Mouse (Mus musculus): Measurements from ENCODE around the gene Pnp.
A peak's percentile ranks its signal among the peaks of the same experiment; 100 is the strongest.
"Not testable (repeated sequence)": the region's sequence is repeated elsewhere in the genome, so short reads cannot be mapped to it uniquely, and the experiment has no call there.

Gene Pnp

GRCm38 (mm10) chr14:50930377-50930753 lies 517 bp upstream of the Pnp start:
- DNase-seq (ENCODE audit: low spot score in 2 of 2) = peak in 1 of 2 experiments; percentile 73

- DNase-seq (ENCODE audit: low spot score in 2 of 2) = no peak
Observed at GRCm38 (mm10) chr14:50931493-50932020, 675 bp downstream of the Pnp start.

- DNase-seq (ENCODE audit: low spot score in 2 of 2) = no peak
Observed at GRCm38 (mm10) chr14:50936649-50937048, 5.8 kb downstream of the Pnp start.

GRCm38 (mm10) chr14:50938119-50938908 lies 7.4 kb downstream of the Pnp start:
- no peak for DNase-seq (ENCODE audit: low spot score in 2 of 2)

- DNase-seq (ENCODE audit: low spot score in 2 of 2) = no peak
Observed at GRCm38 (mm10) chr14:50938940-50939339, 8.1 kb downstream of the Pnp start.

- DNase-seq (ENCODE audit: low spot score in 2 of 2) = peak; percentile 94 to 98
Observed at GRCm38 (mm10) chr14:50943932-50944667, 13.2 kb downstream of the Pnp start, which contains the start of gene Gm49342. Gene Gm49342 (plus strand): TSS chr14:50944517.

GRCm38 (mm10) chr14:50944668-50945033 lies 13.8 kb downstream of the Pnp start:
- DNase-seq (ENCODE audit: low spot score in 2 of 2) = not testable (repeated sequence)

- not testable (repeated sequence) for DNase-seq (ENCODE audit: low spot score in 2 of 2)
Observed at GRCm38 (mm10) chr14:50945081-50945480, 14.2 kb downstream of the Pnp start.

- DNase-seq (ENCODE audit: low spot score in 2 of 2) = not testable (repeated sequence)
Observed at GRCm38 (mm10) chr14:50945526-50945925, 14.6 kb downstream of the Pnp start.

GRCm38 (mm10) chr14:50955487-50955886 lies 24.6 kb downstream of the Pnp start:
- DNase-seq (ENCODE audit: low spot score in 2 of 2) = no peak

- peak; percentile 79 to 87 for DNase-seq (ENCODE audit: low spot score in 2 of 2)
Observed at GRCm38 (mm10) chr14:50955942-50956508, 25.1 kb downstream of the Pnp start, which contains the start of gene Pnp2. Gene Pnp2 (plus strand): TSS chr14:50955992.

GRCm38 (mm10) chr14:50956724-50957123 lies 25.8 kb downstream of the Pnp start:
- not testable (repeated sequence) for DNase-seq (ENCODE audit: low spot score in 2 of 2)

- DNase-seq (ENCODE audit: low spot score in 2 of 2) = not testable (repeated sequence)
Observed at GRCm38 (mm10) chr14:50957146-50957545, 26.3 kb downstream of the Pnp start.

GRCm38 (mm10) chr14:50958289-50958995 lies 27.6 kb downstream of the Pnp start:
- not testable (repeated sequence) for DNase-seq (ENCODE audit: low spot score in 2 of 2)

- no peak for DNase-seq (ENCODE audit: low spot score in 2 of 2)
Observed at GRCm38 (mm10) chr14:50968216-50968980, 37.5 kb downstream of the Pnp start.

GRCm38 (mm10) chr14:50969041-50969440 lies 38.2 kb downstream of the Pnp start:
- DNase-seq (ENCODE audit: low spot score in 2 of 2) = no peak

GRCm38 (mm10) chr14:50969558-50970544 lies 39.0 kb downstream of the Pnp start:
- peak in 1 of 2 experiments; percentile 53 for DNase-seq (ENCODE audit: low spot score in 2 of 2)

- peak in 1 of 2 experiments; percentile 57 for DNase-seq (ENCODE audit: low spot score in 2 of 2)
Observed at GRCm38 (mm10) chr14:50970822-50971221, 39.9 kb downstream of the Pnp start.

GRCm38 (mm10) chr14:50973054-50973453 lies 42.2 kb downstream of the Pnp start:
- not testable (repeated sequence) for DNase-seq (ENCODE audit: low spot score in 2 of 2)

All from spleen, postnatal 4 days (tissue).